Mouse (Mus musculus) C2C12 (cell line): ENCODE results near the gene G530012D18Rik. TPM values are rescaled to one million over a fixed set of nuclear protein-coding genes. Genes with fewer than 3 reads are reported as not detected.
"Not testable (repeated sequence)": the region's sequence is repeated elsewhere in the genome, so short reads cannot be mapped to it uniquely, and the experiment has no call there.

Experiments
- H3K27me3 ChIP-seq: one replicate; pipeline ENCODE4 v1.6.1; 2011; ENCODE audit not compliant: control insufficient read depth, insufficient read depth, insufficient read length
- H3K36me3 ChIP-seq: one replicate; pipeline ENCODE4 v1.6.1; 2011; ENCODE audit not compliant: control insufficient read depth, insufficient read depth
- H3K4me3 ChIP-seq: one replicate; pipeline ENCODE4 v1.5.1; 2011; ENCODE audit warnings: mild to moderate bottlenecking, control low read depth; ENCODE audit not compliant: poor library complexity, insufficient read depth, severe bottlenecking
- H3K79me2 ChIP-seq: one replicate; pipeline ENCODE4 v1.6.1; 2011; ENCODE audit not compliant: control insufficient read depth, insufficient read depth
- H3K79me3 ChIP-seq: one replicate; pipeline ENCODE4 v1.6.1; 2011; ENCODE audit warnings: low read depth, control low read depth
- H3ac ChIP-seq: one replicate; pipeline ENCODE3; 2011; ENCODE audit warnings: low read depth; ENCODE audit not compliant: control insufficient read depth, insufficient read length
- polyA plus RNA-seq: library from polyadenylated mRNA; unstranded; fragments of >200 nt; fragmentation: generic; extraction: Trizol; gene quantifications from one replicate; pipeline ENCODE4 v1.2.1, GENCODE M21; 2012; ENCODE audit warnings: missing spikeins

G530012D18Rik gene
- polyA plus RNA-seq, 1 experiment = not detected

GRCm38 (mm10) chr1:85618689-85619088, 43.2 kb downstream of the G530012D18Rik start:
- H3K79me3 ChIP-seq, H3K36me3 ChIP-seq, H3K79me2 ChIP-seq, H3K27me3 ChIP-seq, H3K4me3 ChIP-seq, H3ac ChIP-seq: not testable (repeated sequence)

Other genes starting within 250 kb of the G530012D18Rik start
- gene Sp110, start 23.1 kb downstream of the G530012D18Rik start, polyA plus RNA-seq = not detected
- 0.41 TPM for gene Sp140, start 24.7 kb downstream of the G530012D18Rik start, polyA plus RNA-seq
- not detected for gene Sp100, start 74.3 kb downstream of the G530012D18Rik start, polyA plus RNA-seq
- 0.08 TPM for gene A630001G21Rik, start 203.0 kb downstream of the G530012D18Rik start, polyA plus RNA-seq
- 16.6 TPM for gene Cab39, start 217.8 kb downstream of the G530012D18Rik start, polyA plus RNA-seq